Mouse (Mus musculus): ENCODE data around the gene Krt18. TPM values are rescaled to one million over a fixed set of nuclear protein-coding genes. Genes with fewer than 3 reads are reported as not detected.
A peak's percentile ranks its signal among the peaks of the same experiment; 100 is the strongest.
"Not testable (repeated sequence)": the region's sequence is repeated elsewhere in the genome, so short reads cannot be mapped to it uniquely, and the experiment has no call there.

Gene Krt18
- polyA plus RNA-seq, 1 experiment from 2014 or later, result 176 TPM

DNA sequence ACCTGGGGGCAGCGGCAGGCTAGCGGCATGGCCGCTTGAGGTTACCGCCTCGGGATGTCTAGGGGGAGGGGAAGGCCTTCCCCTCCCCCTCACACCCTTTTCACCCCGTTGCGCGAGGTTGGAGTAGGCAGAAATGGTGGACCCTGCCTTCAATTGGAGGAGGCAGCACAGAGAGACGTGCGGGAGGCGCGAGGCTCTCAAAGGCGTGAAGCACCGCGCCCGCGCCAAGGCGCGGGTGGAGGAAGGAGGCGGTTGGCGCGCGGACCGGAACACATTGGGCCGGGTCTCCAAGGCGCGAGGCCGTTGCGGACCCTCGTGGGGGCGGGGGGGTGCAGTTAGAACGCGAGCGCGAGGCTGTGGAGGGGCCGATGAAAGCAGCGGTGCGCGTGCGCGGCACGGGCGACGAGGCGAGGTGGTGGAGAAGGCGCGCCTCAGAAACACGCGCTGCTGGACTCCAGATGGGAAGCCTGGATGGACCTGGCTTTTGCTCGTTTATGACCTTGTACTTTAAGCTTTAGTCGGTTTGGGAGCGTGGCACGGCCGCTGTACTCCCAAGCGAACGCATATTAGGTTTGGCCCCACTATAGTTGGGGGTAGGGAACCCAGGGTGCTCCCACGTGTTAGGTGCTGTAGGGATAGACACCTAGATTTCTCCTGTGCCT is 46.2 kb downstream of the Krt18 start:
- Histone ChIP-seq H3K9me3 (replicated peaks) (no peaks in the 10 kb centered on the region), H3K9ac (peak overlapping the region; percentile 93), H3K4me3 (replicated peaks) (peak overlapping the region; percentile 71), H3K27me3 (no peaks in the 10 kb centered on the region), H3K4me1 (peaks cover 32% of the 10 kb centered on the region), H3K27ac (peak overlapping the region; percentile 94), H3K36me3 (0 out of 2 replicates have a peak, but pooled peaks cover 4% of the 10 kb centered on the region), H3K4me2 (peak overlapping the region; percentile 77)
- under 1% methylated on average over 56 of the region's 57 CpGs for WGBS
- ATAC-seq (replicated peaks; ENCODE audit: low FRiP score), result peak; percentile 61

DNA sequence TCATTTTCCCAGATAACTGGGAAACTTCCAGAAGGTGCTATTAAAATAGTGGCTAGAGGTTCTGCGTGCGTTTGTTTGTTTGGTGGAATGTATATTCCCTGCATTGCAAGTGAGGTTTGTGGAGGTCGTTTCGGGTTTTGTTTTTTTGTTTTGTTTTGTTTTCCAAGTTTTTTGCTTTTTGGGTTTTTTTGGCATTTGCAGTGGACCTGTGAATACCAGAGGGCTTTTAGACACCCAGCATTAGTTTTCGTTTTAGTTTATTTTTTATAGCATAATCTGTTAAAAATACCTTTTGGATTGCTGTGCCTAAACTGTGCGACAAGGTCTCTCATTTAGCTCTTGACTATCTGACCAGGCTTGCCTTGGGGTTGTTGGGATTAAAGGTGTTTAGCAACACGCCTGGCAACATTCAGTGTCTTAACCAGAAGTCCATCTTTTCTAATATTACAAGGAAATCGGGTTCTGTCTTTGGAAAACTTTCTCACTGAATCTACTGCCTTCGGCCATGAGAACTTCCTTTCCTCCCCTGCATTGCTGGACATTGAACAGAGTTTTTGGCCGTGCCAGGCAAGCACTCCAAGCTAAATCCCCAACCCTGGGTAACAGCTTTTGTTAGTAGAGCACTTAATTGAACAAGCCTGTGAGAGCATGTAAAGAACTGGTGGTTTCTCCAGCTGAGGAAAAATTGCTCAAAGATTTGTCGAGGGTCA is 47.1 kb downstream of the Krt18 start:
- H3K9ac ChIP-seq, result peak overlapping the region; percentile 93
- 12% methylated on average over 11 of the region's 11 CpGs for WGBS
- peak overlapping the region; percentile 71 for H3K4me3 ChIP-seq (replicated peaks)
- H3K27ac ChIP-seq, result peak overlapping the region; percentile 94; the same call in 1 of the 2 replicates
- peak overlapping the region; percentile 77 for H3K4me2 ChIP-seq
- peaks cover 29% of the 10 kb centered on the region for H3K4me1 ChIP-seq
- H3K27me3 ChIP-seq, result no peaks in the 10 kb centered on the region
- ATAC-seq (replicated peaks; ENCODE audit: low FRiP score), result no peak
- no peaks in the 10 kb centered on the region for H3K9me3 ChIP-seq (replicated peaks)
- H3K36me3 ChIP-seq, result 0 out of 2 replicates have a peak, but pooled peaks cover 10% of the 10 kb centered on the region

DNA sequence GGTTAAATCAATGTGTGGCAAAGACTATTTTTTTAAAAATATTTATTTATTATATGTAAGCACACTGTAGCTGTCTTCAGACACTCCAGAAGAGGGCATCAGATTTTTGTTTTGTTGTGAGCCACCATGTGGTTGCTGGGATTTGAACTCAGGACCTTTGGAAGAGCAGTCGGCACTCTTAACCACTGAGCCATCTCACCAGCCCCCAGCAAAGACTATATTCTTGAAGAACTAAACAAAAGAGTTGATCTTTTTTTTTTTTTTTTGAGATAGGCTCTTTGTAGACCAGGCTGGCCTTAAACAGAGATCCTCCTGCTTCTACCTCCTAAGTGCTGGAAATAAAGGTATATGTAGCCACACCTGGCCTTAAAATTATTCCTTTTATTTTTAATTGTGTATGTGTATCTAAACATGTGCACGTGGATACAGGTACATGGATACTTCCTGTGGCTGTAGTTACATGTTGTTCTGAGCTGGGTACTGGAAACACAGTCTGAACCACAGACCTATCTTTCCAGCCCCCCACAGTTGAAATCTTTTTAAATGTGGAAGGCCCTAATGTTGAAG is 49.2 kb downstream of the Krt18 start:
- ATAC-seq (replicated peaks; ENCODE audit: low FRiP score), result no peak
- Histone ChIP-seq H3K9me3 (replicated peaks) (no peaks in the 10 kb centered on the region), H3K9ac (no peak overlapping the region), H3K4me2 (no peak overlapping the region), H3K4me1 (peaks cover 32% of the 10 kb centered on the region), H3K4me3 (replicated peaks) (no peak overlapping the region), H3K27ac (no peak overlapping the region), H3K36me3 (peaks cover 19% of the 10 kb centered on the region), H3K27me3 (no peaks in the 10 kb centered on the region)
- 87% methylated on average over 2 of the region's 2 CpGs for WGBS

DNA sequence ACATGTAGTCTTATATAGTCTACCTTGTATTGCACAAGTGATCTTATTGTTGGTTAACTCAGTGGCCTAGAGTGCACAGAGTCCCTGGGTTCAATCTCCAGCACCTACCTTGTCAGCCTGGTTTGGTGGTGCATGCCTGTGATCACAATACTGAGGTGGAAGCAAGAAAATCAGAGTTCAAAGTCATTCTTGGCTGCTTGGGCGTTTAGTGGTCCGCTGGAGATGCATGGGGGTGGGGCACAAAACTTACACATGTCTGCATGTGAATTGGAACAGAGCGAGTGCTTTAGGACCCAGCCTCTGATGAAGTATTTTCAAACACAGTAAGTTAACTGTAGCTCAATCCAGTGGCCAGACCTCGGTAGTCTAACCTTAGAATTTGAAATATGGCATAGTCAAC is 51.2 kb downstream of the Krt18 start:
- Histone ChIP-seq H3K27me3 (no peaks in the 10 kb centered on the region), H3K4me1 (peaks cover 27% of the 10 kb centered on the region), H3K4me3 (replicated peaks) (no peak overlapping the region), H3K27ac (no peak overlapping the region), H3K9me3 (replicated peaks) (no peaks in the 10 kb centered on the region), H3K36me3 (peaks cover 40% of the 10 kb centered on the region), H3K9ac (no peak overlapping the region), H3K4me2 (no peak overlapping the region)
- WGBS, result 63% methylated on average over 4 of the region's 4 CpGs
- ATAC-seq (replicated peaks; ENCODE audit: low FRiP score), result no peak

DNA sequence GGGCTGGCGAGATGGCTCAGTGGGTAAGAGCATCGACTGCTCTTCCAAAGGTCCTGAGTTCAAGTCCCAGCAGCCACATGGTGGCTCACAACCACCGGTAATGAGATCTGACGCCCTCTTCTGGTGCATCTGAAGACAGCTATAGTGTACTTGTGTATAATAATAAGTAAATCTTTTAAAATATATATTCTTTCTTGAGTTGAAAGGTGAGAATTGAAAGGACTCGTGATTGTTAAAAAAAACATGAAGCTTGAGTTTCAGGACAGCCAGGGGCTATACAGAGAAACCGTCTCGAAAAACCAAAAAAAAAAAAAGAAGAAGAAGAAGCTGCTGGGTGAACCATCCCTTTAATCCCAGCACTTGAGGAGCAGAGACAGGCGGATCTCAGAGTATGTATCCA is 51.9 kb downstream of the Krt18 start:
- not testable (repeated sequence) for H3K4me3 ChIP-seq (replicated peaks); H3K27me3 ChIP-seq; H3K9me3 ChIP-seq (replicated peaks); H3K9ac ChIP-seq; H3K27ac ChIP-seq; ATAC-seq (replicated peaks; ENCODE audit: low FRiP score); H3K4me2 ChIP-seq
- 77% methylated on average over 8 of the region's 8 CpGs for WGBS
- Histone ChIP-seq H3K4me1 (peaks cover 23% of the 10 kb centered on the region), H3K36me3 (peaks cover 47% of the 10 kb centered on the region)

DNA sequence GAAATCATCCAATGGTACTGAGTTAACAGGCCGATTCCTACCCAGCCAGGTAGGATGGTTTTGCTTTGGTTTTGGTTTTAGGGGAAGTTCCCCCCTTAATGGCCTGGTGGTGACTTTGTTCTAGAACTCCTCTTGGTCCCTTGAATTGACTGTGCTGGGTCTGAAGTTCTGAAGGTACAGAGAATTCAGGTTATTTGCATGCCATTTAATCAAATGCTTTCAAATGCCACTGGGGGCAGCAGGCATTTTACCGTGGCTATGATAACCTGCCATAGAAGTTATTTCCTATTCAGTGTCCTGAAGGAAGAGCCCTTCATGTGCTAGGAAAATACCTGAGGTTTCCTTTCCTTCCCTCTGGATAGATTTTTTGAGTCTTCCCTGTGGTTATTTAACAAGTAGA is 52.4 kb downstream of the Krt18 start:
- Histone ChIP-seq H3K27ac (no peak overlapping the region), H3K4me2 (no peak overlapping the region), H3K4me1 (peaks cover 18% of the 10 kb centered on the region), H3K27me3 (no peaks in the 10 kb centered on the region), H3K36me3 (peaks cover 50% of the 10 kb centered on the region), H3K9ac (no peak overlapping the region), H3K9me3 (replicated peaks) (no peaks in the 10 kb centered on the region), H3K4me3 (replicated peaks) (no peak overlapping the region)
- 53% methylated on average over 2 of the region's 2 CpGs for WGBS
- no peak for ATAC-seq (replicated peaks; ENCODE audit: low FRiP score)

Other genes with a start within 250 kb of the Krt18 start
- not detected in 2 replicates for gene Krt72, start 241.7 kb upstream of the Krt18 start, polyA plus RNA-seq (2015; fragmentation: Nextera tagmentation; extraction: Ambion mirVana)
- not detected in 2 replicates for gene Krt73, start 225.8 kb upstream of the Krt18 start, polyA plus RNA-seq (2015; fragmentation: Nextera tagmentation; extraction: Ambion mirVana)
- not detected in 2 replicates for gene Krt2, start 210.0 kb upstream of the Krt18 start, polyA plus RNA-seq (2015; fragmentation: Nextera tagmentation; extraction: Ambion mirVana)
- gene Krt1, start 177.4 kb upstream of the Krt18 start, polyA plus RNA-seq (2015; fragmentation: Nextera tagmentation; extraction: Ambion mirVana), result 1.4 and 6.7 TPM in 2 replicates
- gene Krt77, start 158.5 kb upstream of the Krt18 start, polyA plus RNA-seq (2015; fragmentation: Nextera tagmentation; extraction: Ambion mirVana), result 0.05 and 0.72 TPM in 2 replicates
- not detected in 2 replicates for gene Krt76, start 135.3 kb upstream of the Krt18 start, polyA plus RNA-seq (2015; fragmentation: Nextera tagmentation; extraction: Ambion mirVana)
- gene Krt4, start 103.4 kb upstream of the Krt18 start, polyA plus RNA-seq (2015; fragmentation: Nextera tagmentation; extraction: Ambion mirVana), result 2.4 and 7.5 TPM in 2 replicates
- gene Krt79, start 87.9 kb upstream of the Krt18 start, polyA plus RNA-seq (2015; fragmentation: Nextera tagmentation; extraction: Ambion mirVana), result 0.45 and 0.53 TPM in 2 replicates
- gene Krt78, start 73.9 kb upstream of the Krt18 start, polyA plus RNA-seq (2015; fragmentation: Nextera tagmentation; extraction: Ambion mirVana), result 0.04 and 0.15 TPM in 2 replicates
- gene Krt8, start 23.7 kb upstream of the Krt18 start, polyA plus RNA-seq (2015; fragmentation: Nextera tagmentation; extraction: Ambion mirVana), result 213 and 217 TPM in 2 replicates
- 127 and 130 TPM in 2 replicates for gene Eif4b, start 45.6 kb downstream of the Krt18 start, polyA plus RNA-seq (2015; fragmentation: Nextera tagmentation; extraction: Ambion mirVana)
- gene Tns2, start 72.2 kb downstream of the Krt18 start, polyA plus RNA-seq (2015; fragmentation: Nextera tagmentation; extraction: Ambion mirVana), result 39.7 and 48.4 TPM in 2 replicates
- 18.0 and 18.4 TPM in 2 replicates for gene Spryd3, start 108.1 kb downstream of the Krt18 start, polyA plus RNA-seq (2015; fragmentation: Nextera tagmentation; extraction: Ambion mirVana)
- 31.0 and 33.6 TPM in 2 replicates for gene Igfbp6, start 116.2 kb downstream of the Krt18 start, polyA plus RNA-seq (2015; fragmentation: Nextera tagmentation; extraction: Ambion mirVana)
- 0.33 and 1.1 TPM in 2 replicates for gene Soat2, start 122.3 kb downstream of the Krt18 start, polyA plus RNA-seq (2015; fragmentation: Nextera tagmentation; extraction: Ambion mirVana)
- 72.7 and 77.1 TPM in 2 replicates for gene Zfp740, start 175.1 kb downstream of the Krt18 start, polyA plus RNA-seq (2015; fragmentation: Nextera tagmentation; extraction: Ambion mirVana)
- gene Csad, start 176.5 kb downstream of the Krt18 start, polyA plus RNA-seq (2015; fragmentation: Nextera tagmentation; extraction: Ambion mirVana), result 95.2 and 112 TPM in 2 replicates
- gene Itgb7, start 203.8 kb downstream of the Krt18 start, polyA plus RNA-seq (2015; fragmentation: Nextera tagmentation; extraction: Ambion mirVana), result 1.4 TPM in 2 replicates
- 27.9 and 30.3 TPM in 2 replicates for gene Rarg, start 229.3 kb downstream of the Krt18 start, polyA plus RNA-seq (2015; fragmentation: Nextera tagmentation; extraction: Ambion mirVana)
- 0.44 and 0.55 TPM in 2 replicates for gene Gm9918, start 242.4 kb downstream of the Krt18 start, polyA plus RNA-seq (2015; fragmentation: Nextera tagmentation; extraction: Ambion mirVana)

All from kidney, embryonic 15.5 days (tissue).